Mouse (Mus musculus) cortical plate, adult 2 months (tissue): ENCODE data around the gene Cyp4a12a. TPM values are rescaled to one million over a fixed set of nuclear protein-coding genes. Genes with fewer than 3 reads are reported as not detected.
"Not testable (repeated sequence)": the region's sequence is repeated elsewhere in the genome, so short reads cannot be mapped to it uniquely, and the experiment has no call there.

Experiments
- H3K27ac ChIP-seq: fragments of 200-500 bp; 2 replicates; pipeline ENCODE4 v1.5.1; 2012; ENCODE audit warnings: low read length, control low read depth, inconsistent platforms; ENCODE audit not compliant: insufficient read depth
- H3K4me1 ChIP-seq: fragments of 200-500 bp; 2 replicates; pipeline ENCODE4 v1.6.1; 2011; ENCODE audit warnings: low read length; ENCODE audit not compliant: control insufficient read depth, insufficient read depth
- H3K4me3 ChIP-seq: fragments of 200-500 bp; 2 replicates; pipeline ENCODE4 v1.5.1; 2011; ENCODE audit warnings: mild to moderate bottlenecking, low read length, control low read depth; ENCODE audit not compliant: insufficient read depth
- CTCF ChIP-seq: fragments of 200-500 bp; IDR thresholded peaks from 2 replicates; pipeline ENCODE4 v1.5.1; 2011; ENCODE audit warnings: mild to moderate bottlenecking, control low read depth, low read length; ENCODE audit not compliant: insufficient read depth; ENCODE audit errors: extremely low read depth
- POLR2A ChIP-seq: fragments of 200-500 bp; IDR thresholded peaks from 2 replicates; pipeline ENCODE4 v1.6.1; 2011; ENCODE audit warnings: mild to moderate bottlenecking, low read length, control low read depth; ENCODE audit not compliant: insufficient read depth; ENCODE audit errors: extremely low read depth
- polyA plus RNA-seq: library from polyadenylated mRNA; depleted of rRNA; stranded (reverse); fragments of >200 nt; gene quantifications from 2 replicates; pipeline ENCODE4 v1.2.3, GENCODE M21; 2012; rRNA removed

Gene Cyp4a12a
- polyA plus RNA-seq, result not detected in 2 replicates

DNA sequence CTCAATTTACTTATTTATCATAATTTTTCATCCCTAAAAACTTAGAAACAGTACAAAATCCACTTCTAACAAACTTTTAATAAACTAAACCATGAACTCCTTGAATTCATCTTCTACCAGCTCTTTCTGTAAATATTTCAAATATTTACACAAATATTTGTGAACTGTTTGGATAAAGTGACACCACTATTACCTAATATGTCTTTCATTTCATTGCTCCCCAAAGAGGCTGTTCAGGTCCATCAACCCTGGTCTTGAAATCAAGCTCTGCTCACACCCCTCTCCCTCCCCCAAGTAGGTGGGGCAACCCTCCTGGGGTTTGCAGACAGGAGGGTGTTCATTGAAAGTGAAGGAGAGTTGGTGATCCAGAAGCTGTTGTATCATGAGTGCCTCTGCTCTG is at the start of gene Cyp4a12a:
Gene Cyp4a12a, plus strand, starts transcription at position 301 of the 400 bp plus-strand sequence.
- not testable (repeated sequence) for H3K27ac ChIP-seq, H3K4me1 ChIP-seq, H3K4me3 ChIP-seq

DNA sequence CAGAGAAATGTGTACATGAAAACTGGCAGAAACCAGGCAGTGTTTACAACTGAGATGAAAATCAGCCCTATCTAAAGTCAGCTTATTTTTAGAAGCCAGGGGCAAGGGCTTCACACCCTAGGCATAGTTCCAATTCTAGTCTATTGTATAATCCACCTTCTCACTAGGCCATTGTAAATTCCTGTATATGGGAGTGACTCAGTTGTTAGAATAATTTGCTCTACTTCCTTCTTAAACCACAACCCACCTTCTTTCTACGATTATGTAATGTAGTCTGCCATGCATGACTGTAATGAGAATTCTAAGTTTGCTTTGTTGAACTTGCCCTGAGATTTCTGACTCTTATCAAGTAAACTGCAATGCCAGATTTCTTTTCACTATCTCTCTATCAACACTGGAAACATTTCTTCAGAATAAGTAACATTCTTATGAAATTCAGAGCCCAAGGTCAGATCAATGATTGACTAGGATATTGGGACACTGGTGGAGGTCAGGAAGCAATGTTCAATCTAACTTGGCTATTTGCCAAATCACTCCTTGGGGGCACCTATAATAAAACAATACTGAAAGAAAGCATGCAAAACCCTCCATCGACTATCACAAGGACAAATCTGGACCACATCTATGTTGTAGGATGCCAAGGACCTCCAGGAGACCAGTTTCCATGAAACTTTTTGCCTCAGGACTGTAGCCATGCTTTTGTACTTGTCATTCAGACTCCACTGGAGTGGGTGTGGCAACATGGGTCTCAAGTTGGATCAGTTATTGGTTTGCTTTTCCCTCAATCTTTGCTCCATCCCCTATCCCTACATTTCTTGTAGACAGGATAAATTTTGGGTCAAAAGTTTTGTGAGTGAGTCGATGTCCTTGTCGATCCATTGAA is 33.9 kb upstream of the Cyp4a12a start:
- H3K4me3 ChIP-seq, H3K4me1 ChIP-seq, H3K27ac ChIP-seq: not testable (repeated sequence)

DNA sequence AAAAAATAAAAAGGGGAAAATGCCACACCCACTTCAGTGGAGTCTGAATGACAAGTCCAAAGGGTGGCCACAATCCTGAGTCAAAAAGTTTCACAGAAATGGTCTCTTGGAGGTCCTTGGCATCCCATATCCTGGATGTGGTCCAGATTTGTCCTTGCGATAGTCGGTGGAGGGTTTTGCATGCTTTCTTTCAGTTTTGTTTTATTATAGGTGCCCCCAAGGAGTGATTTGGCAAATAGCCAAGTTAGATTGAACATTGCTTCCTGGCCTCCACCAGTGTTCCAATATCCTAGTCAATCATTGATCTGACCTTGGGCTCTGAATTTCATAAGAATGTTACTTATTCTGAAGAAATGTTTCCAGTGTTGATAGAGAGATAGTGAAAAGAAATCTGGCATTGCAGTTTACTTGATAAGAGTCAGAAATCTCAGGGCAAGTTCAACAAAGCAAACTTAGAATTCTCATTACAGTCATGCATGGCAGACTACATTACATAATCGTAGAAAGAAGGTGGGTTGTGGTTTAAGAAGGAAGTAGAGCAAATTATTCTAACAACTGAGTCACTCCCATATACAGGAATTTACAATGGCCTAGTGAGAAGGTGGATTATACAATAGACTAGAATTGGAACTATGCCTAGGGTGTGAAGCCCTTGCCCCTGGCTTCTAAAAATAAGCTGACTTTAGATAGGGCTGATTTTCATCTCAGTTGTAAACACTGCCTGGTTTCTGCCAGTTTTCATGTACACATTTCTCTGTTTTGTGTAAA is 20.4 kb upstream of the Cyp4a12a start:
- H3K4me3 ChIP-seq, H3K4me1 ChIP-seq, H3K27ac ChIP-seq: not testable (repeated sequence)

DNA sequence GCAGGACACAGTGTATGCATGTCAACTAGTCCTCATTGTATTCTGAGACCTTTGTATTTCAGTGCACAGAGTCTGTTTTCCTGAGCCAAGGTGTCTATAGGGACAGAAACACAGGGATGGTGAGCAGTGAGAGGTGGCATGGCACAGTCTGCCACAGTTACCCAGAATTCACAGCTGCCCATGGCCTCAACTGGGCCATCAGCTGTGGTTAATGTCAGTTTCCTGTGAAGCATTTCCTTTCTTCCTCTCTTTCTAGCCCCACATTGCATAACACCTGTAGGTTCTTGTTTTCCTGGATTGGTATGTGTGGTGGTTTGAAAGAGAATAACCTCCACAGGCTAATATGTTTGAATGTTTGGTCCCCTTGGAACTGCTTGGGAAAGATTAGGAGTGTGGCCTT is 18.5 kb upstream of the Cyp4a12a start:
- no peaks in the 10 kb centered on the region for H3K4me1 ChIP-seq
- TF ChIP-seq CTCF (no peak), POLR2A (no peak)
- H3K4me3 ChIP-seq, result no peak overlapping the region
- H3K27ac ChIP-seq, result no peak overlapping the region

DNA sequence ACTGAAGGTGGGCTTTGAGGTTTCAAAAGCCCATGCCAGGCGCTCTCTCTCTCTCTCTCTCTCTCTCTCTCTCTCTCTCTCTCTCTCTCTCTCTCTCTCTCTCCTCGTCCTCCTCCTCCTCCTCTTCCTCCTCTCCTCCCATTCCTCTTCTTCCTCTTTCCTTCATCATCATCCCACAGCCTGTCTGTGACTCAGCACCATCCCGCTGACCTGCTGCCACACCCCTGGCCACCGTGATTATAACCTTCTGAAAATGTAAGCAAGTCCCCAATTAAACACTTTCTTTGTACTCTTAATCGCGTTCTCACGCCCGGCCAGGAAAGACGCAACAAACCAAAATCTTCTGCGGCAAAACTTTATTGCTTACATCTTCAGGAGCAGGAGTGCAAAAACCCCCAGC is 18.1 kb upstream of the Cyp4a12a start:
- H3K27ac ChIP-seq, H3K4me1 ChIP-seq: not testable (repeated sequence)
- H3K4me3 ChIP-seq, result peak overlapping the region; percentile 36; the same call in 1 of the 2 replicates

DNA sequence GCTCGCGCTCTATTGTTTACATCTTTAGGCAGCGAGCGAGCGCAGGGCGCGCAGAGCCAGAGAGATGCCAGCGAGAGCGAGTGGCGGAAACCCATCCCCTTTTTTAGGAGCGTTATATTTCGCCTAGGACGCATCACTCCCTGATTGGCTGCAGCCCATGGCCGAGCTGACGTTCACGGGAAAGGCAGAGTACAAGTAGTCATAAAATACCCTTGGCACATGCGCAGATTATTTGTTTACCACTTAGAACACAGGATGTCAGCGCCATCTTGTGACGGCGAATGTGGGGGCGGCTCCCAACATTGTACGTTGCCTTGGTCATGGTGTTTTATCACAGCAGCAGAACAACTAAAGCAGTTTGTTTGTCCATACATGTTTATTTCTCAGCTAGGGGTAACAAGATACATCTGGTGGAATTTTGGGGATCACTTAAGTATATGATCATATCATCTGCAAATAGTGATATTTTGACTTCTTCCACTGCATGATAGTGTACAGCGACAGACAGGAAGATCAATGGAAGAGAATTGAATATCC is 17.5 kb upstream of the Cyp4a12a start:
- H3K4me1 ChIP-seq, H3K27ac ChIP-seq: not testable (repeated sequence)
- 0 out of 2 replicates have a peak overlapping the region, but pooled peaks have one; percentile 36 for H3K4me3 ChIP-seq

DNA sequence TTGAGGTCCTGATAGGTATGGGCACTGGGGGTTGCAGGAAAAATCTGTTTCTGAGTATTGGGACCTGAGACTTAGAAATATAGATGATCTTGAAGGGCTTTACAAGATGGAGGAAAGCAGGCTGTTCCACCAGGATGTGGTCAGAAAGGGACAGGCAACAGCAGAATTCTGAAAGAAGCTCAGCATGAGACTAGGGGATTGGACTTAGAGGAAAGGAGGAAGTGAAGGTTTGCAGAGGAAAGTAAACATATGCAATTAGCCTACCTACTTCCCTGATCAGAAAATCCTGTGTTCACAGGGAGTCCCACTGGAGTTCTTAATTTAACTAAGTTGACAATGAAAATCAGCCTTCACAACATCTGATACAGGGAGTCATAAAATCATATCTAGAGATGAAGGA is 26.9 kb downstream of the Cyp4a12a start:
- not testable (repeated sequence) for H3K4me1 ChIP-seq, H3K27ac ChIP-seq, H3K4me3 ChIP-seq

DNA sequence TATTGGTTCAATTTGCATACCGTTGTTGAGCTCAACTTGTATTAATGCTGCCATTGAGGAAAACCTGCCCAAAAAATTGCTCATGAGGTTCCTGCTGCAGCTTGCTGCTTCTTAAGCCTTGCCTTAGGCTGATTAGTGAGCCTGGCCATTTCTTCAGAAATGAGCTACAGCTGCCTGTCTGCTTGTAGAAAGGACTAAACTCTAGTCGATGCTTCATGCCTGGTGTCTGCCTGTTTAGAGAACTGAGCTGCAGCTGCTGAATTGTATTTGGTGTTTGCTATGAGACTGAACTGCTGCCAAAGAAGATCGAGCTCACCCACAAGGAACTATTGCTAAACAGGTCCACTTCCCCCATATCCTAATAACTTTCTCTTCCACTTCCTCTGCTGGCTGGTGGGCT is 66.8 kb downstream of the Cyp4a12a start:
- H3K27ac ChIP-seq, H3K4me1 ChIP-seq, H3K4me3 ChIP-seq: not testable (repeated sequence)

DNA sequence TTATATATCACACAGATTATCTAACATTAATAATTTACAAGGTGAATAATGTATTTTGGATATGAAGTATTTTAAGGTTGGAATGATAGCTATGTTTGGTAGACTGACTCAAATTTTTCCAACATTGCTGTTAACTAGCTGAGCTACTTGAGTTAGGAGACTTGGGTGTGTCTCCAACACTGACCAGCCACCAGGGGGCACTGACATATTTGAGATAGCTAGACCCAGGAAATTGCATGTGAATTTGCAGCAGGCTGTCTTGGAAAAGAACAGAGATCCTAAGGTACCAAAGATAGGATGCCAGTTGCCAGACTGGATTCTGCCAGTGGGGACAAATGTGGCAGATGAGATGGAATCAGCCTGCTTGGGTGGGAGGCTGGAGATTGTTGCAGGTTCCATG is 69.2 kb downstream of the Cyp4a12a start:
- H3K4me3 ChIP-seq, H3K4me1 ChIP-seq, H3K27ac ChIP-seq: not testable (repeated sequence)

Other genes with a start within 250 kb of the Cyp4a12a start
- 1.5 and 1.6 TPM in 2 replicates for gene Tal1, start 242.6 kb upstream of the Cyp4a12a start, polyA plus RNA-seq
- 1.1 and 1.2 TPM in 2 replicates for gene Pdzk1ip1, start 210.3 kb upstream of the Cyp4a12a start, polyA plus RNA-seq
- 10.0 and 11.3 TPM in 2 replicates for gene Cyp4x1, start 164.8 kb upstream of the Cyp4a12a start, polyA plus RNA-seq
- not detected in 2 replicates for gene Cyp4a29, start 57.0 kb upstream of the Cyp4a12a start, polyA plus RNA-seq
- gene Cyp4a12b, start 112.6 kb downstream of the Cyp4a12a start, polyA plus RNA-seq, result 0.06 and 0.21 TPM in 2 replicates
- gene Cyp4a30b, start 153.6 kb downstream of the Cyp4a12a start, polyA plus RNA-seq, result not detected in 2 replicates
- not detected in 2 replicates for gene Cyp4a14, start 197.1 kb downstream of the Cyp4a12a start, polyA plus RNA-seq
- not detected in 2 replicates for gene Cyp4a10, start 219.2 kb downstream of the Cyp4a12a start, polyA plus RNA-seq